Mouse (Mus musculus): ENCODE data around the gene Cacna1e.

Gene Cacna1e

GRCm38 (mm10) chr1:154884275-154885206 lies at the start of gene Cacna1e:
Cacna1e (minus strand) TSS chr1:154884501.
- no peak for DNase-seq (ENCODE audit: low read depth, low spot score)

DNA sequence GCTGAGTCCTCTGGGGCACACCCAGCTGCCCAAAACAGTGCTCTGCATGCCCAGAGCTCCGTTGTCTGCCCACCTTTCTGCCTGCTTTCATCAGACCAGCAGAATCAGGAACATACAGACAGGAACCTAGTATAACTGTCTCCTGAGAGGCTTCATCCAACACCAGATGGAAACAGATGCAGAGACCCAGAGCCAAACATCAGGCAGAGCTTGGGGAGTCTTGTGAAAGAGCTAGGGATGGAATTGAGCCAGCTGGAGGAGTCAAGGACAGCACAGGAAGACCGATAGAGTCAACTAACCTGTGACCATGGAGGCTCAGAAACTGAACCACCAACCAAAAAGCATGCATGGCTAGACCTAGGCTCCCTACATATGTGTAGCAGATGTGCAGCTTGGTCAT lies 34.1 kb upstream of the Cacna1e start:
- DNase-seq (ENCODE audit: low read depth, low spot score) = no peak

GRCm38 (mm10) chr1:154917438-154917837 lies 33.1 kb upstream of the Cacna1e start:
- DNase-seq (ENCODE audit: low read depth, low spot score) = no peak

- DNase-seq (ENCODE audit: low read depth, low spot score) = no peak
These were observed 25.3 kb upstream of the Cacna1e start for GRCm38 (mm10) chr1:154909554-154909953.

DNA sequence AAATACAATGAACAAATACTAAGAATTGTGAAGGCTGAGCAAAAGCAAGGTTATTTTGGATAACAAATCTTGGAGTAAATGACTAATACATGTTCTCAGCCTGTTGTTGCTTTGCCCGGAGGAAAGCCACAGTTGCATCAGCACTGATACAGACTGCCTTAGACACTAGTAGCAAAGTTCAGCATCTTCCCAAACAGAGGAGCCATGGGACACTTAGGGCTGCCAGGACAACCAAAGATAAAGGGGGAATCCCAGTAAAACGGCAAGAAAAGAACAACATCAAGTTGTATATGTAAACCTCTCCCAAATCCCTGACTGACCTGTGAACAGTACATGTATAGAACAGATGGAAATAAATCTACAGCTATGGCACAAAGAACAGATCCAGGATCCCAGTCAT lies 13.1 kb upstream of the Cacna1e start:
- DNase-seq (ENCODE audit: low read depth, low spot score) = no peak

GRCm38 (mm10) chr1:154890244-154890643 lies 5.9 kb upstream of the Cacna1e start:
- no peak for DNase-seq (ENCODE audit: low read depth, low spot score)

- no peak for DNase-seq (ENCODE audit: low read depth, low spot score)
These were observed 4.2 kb upstream of the Cacna1e start for GRCm38 (mm10) chr1:154888495-154888894.

- no peak for DNase-seq (ENCODE audit: low read depth, low spot score)
These were observed 3.7 kb upstream of the Cacna1e start for GRCm38 (mm10) chr1:154888018-154888417.

DNA sequence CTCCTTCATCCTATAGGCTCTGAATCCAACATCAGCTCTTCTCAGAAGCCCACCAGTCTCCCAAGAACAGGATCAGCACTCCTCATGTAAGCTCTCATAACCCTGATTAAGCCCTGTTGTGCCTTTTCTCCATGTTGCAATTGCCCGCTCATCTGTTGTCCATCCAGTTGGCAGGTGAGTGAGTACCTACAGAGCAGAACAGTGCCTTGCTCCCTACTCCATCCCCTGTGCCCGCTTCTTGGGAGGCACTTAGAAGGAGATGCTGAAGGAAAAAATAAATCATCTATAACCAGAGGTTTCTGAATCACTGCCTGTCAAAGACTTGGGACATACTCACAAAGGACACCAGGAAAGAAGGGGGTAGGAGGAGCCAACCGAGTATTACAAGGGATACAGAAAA lies 3.2 kb upstream of the Cacna1e start:
- no peak for DNase-seq (ENCODE audit: low read depth, low spot score)

GRCm38 (mm10) chr1:154886611-154887010 lies 2.3 kb upstream of the Cacna1e start:
- DNase-seq (ENCODE audit: low read depth, low spot score) = no peak

DNA sequence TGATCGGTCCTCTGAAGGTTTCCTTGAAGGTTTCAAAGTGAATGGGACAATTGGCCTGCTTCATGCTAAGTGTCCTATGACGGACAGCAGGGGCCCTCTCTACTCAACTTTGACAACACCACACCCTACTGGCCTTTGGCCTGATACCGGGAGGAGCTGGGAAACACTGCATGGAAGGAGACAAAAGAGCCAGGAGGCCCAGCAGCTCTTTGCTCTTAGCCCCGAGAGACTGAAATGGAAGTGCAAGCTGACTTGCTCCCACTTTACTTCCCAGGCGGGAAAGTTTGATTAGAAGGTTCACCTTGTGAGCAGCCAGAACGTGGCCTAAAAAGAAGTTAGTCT lies 877 bp upstream of the Cacna1e start:
- DNase-seq (ENCODE audit: low read depth, low spot score) = no peak

GRCm38 (mm10) chr1:154883596-154884191 lies 607 bp downstream of the Cacna1e start:
- no peak for DNase-seq (ENCODE audit: low read depth, low spot score)

DNA sequence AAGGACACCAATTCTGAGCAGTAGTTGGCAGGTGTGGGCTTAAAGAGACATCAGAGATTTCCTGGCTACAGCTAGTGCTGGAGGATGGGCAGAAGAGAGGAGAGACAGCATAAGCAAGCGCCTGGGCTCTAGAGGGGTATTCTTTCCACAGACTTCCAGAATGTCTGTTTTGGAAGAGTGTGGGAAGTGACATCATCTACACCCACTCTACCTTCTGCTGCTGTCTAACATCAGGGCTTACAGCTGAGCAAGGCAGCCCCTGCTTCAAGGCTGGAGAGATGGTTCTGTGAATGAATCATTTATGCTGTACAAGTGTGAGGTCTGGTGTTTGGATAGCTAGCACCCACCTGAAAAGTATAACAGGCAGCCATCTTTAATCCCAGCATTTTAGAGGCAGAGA lies 18.3 kb downstream of the Cacna1e start:
- no peak for DNase-seq (ENCODE audit: low read depth, low spot score)

- no peak for DNase-seq (ENCODE audit: low read depth, low spot score)
These were observed 22.9 kb downstream of the Cacna1e start for GRCm38 (mm10) chr1:154861416-154861815.

DNA sequence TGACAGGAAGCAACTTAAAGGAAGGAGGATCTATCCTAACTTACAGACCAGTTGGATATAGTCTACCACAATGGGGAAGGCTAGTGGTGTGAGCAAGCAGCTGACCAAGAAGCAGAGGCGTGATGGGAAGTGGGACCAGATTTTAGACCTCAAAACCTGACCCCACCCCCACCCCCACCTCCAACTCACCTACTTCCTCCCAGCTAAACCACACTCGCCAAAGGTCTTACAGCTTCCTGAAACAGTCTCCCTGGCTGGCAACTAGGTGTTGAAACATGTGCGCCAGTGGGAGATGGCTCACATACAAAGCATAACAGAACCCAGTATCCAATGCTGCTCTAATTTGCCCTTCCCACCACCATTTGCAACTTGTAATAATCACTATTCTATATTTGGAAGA lies 29.7 kb downstream of the Cacna1e start:
- no peak for DNase-seq (ENCODE audit: low read depth, low spot score)

DNA sequence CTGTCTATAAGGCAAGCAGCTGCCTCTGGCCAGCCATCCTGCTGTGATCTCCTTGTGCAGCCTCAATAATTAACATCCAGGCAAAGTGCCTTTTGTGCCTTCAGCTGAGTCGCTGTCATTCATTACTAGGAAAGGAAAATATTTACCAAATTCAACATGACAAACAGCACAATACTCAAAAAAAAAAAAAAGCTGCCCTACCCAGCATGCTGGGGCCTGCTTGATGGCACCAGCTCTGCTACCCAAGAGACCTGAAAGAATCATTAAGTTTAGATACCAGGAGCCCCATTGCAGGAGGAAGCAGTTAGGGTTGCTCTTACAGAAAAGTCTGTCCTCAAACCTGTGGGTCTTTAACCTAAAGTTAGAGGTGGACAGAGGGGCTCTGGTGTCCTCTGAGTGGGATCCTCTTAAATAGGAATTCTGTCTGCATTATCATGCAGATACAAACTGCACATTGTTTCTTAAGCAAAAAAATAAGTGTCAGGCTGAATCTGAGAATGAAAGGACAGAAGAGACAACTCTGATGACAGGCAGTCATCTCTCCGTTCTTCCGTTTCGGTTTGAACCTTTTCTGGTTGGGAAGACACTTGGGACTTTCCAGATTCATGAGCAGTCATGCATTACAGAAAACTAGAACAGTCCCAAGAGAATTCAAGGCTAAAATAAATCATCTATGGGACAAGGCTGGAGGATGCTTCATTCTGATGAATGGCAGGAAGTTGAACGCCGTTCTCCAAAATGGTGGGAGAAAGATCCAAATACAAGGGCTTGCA lies 33.6 kb downstream of the Cacna1e start:
- no peak for DNase-seq (ENCODE audit: low read depth, low spot score)

DNA sequence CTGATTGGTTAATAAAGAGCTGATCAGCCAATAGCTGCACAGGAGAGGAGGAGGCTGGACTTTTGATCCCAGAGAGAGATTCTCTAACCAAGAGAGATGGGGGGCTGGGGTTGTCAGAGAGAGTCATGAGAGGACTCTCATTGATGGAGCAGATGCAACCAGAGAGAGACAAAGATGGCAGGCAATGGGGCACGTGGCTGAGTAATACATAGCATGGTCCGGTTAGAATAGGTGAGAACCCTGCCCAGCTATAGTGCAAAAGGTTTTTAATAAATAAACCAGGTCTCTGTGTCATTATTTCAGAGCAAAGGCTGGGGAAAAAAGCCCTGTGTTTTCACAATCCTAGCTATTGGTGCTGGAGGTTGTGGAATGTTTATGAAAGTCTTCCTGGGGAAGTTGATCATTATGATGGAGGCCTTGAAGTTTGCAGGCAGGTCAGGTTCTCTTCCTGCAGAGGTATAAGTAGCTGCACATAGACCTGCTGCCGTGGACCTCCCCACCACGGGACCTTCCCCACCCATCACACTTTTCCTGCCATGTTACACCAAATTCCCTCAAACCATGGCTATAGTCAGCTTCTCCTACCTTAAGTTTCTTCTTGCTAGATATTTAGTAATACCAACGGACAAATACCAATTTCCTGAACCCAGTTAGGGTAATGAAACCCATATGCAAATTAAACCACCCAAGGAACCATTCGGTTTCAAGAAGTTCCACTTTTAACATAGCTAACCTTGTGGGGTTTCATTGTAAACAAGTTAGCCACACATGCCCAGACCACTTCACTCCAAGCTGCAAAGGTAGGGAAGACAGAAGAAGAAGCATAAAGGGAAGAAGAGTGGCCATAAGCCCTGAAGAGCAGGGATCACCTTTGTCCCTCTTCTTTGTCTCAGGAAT lies 35.4 kb downstream of the Cacna1e start:
- DNase-seq (ENCODE audit: low read depth, low spot score) = no peak

DNA sequence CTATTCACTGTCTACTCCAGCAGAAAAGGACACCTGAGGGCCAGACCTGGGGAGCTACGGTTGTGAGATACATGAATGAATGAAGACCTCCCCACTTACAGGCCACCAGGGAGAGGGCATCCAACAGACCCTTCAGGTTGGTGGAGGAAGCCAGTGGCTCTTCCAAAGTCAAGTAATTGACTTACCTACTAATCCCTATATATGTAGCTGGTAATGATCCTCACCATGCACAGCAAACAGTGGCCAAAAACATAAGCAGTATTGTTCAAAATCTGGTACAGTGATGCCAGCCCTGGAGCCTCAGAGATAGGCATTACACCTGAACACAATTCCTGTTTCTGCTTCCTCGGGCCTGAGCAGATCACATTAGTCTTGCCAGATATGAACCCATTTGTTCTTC lies 37.4 kb downstream of the Cacna1e start:
- DNase-seq (ENCODE audit: low read depth, low spot score) = no peak

GRCm38 (mm10) chr1:154843427-154843826 lies 40.9 kb downstream of the Cacna1e start:
- no peak for DNase-seq (ENCODE audit: low read depth, low spot score)

- DNase-seq (ENCODE audit: low read depth, low spot score) = no peak
These were observed 42.0 kb downstream of the Cacna1e start for GRCm38 (mm10) chr1:154842336-154842735.

DNA sequence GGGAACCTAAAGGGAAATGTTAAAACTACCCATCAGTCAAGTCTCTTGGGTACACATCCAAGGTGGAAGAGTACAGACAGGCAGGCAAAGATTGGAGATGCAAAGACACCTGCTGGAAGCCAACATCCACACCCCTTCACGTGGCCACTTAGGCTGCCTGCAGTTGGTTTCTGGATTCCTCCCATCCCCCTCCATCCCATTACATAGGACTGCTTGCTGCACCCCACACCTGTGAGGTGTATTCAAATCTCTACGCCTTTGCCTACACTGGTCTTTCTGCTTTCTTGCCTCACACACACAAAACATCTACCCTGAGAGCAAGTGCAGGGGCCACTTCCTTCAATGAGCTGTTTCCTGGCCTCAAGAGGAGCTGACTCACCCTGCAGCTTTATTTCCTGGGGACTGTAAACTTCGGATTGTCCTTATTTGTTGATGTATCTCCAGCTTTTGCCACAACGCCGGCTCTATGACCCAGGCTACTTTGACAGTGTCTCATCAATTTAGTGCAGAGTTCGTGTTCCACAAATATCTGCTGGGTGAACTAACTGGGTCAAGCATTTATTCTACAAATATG lies 43.2 kb downstream of the Cacna1e start:
- no peak for DNase-seq (ENCODE audit: low read depth, low spot score)

Measured in WW6 (cell line).